In the genomic region with DNA sequence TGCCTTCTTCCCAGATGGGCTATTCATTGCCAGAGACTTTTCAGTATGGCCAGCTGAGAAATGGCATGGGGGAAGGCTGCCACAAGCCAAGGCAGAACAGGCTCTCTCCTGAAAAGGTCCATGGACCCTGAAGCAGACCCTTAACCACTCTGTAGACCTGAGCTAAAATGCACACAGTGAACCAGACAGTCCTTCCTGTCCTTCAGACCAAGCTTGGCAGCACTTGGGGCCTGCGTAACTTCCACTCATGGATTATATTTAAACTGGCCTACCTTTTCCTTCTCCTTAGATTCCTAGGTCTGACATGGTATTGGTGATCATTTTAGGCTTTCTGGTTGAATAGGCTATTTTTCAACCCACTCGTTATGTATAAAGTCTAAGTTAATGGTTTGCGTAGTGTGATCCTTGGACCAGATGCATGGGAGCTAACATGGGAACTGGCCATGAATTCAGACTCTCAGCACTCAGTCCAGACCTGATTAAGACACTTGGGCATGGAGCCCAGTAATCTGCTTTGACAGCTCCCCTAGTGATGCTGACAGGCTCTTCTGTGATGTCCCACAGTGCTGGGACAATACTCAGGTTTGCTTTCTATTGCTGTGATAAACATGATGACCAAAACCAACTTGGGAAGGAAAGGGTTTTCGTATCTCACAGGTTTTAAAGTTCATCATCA, we compare ENCODE assay signal across 13 mouse cellular contexts.
A peak's percentile ranks its signal among the peaks of the same experiment; 100 is the strongest.
DNase-seq lines count a peak whose midpoint lies in the region; ATAC-seq and TF ChIP-seq lines count a peak whose summit lies in the region.
"Had no signal": no experiment of that assay in that cellular context is flagged by ENCODE, and none has a peak within 500 bp of the region (broad histone marks: within the 10 kb centered on the region; RNA-seq: fewer than 3 reads in every experiment).

No protein-coding gene starts in this region.

- TF ChIP-seq CTCF in brain, embryonic 14.5 days (IDR thresholded peaks at IDR 0.05; ENCODE audit: borderline replicate concordance, extremely low read depth, insufficient read depth, insufficient read length), result no peak
- TF ChIP-seq CTCF in heart, adult 2 months (IDR thresholded peaks at IDR 0.05), result no peak
- TF ChIP-seq CTCF in thymus, adult 2 months (IDR thresholded peaks at IDR 0.05; ENCODE audit: borderline replicate concordance, control insufficient read depth, extremely low read depth, insufficient read depth, low read length, poor library complexity), result no peak

- DNase-seq in heart, adult 18-20 months, result peak; percentile 57 to 79
- DNase-seq in brain, embryonic 14.5 days (ENCODE audit: low read depth), result peak; percentile 33
- DNase-seq in heart, adult 2 months, result peak in 1 of 2 experiments; percentile 58
- DNase-seq in heart, postnatal 4 days, result peak; percentile 72
- DNase-seq in thymus, adult 2 months, result no peak
- DNase-seq in layer of hippocampus, postnatal 25 days (ENCODE audit: extremely low spot score in 1 of 2, low spot score in 1 of 2), result no peak
- DNase-seq in left cerebral cortex, adult 9 months (ENCODE audit: low spot score in 2 of 2), result no peak
- DNase-seq: lung, adult 2 months; right cerebral cortex, postnatal 4 days had no signal

- no peak overlapping the region for H3K4me2 ChIP-seq in heart, embryonic 11.5 days
- H3K4me2 ChIP-seq: hindbrain, embryonic 13.5 days; limb, embryonic 12.5 days had no signal

- peak; percentile 34; the same call in 1 of the 2 replicates for TF ChIP-seq EP300 in heart, adult 2 months (IDR thresholded peaks at IDR 0.05; ENCODE audit: insufficient read depth, low read depth, low read length)

- H3K27me3 ChIP-seq in heart, embryonic 11.5 days (ENCODE audit: control insufficient read depth, insufficient read depth, low read length), result no peaks in the 10 kb centered on the region
- no peaks in the 10 kb centered on the region; the same call in 1 of the 2 replicates for H3K27me3 ChIP-seq in heart, adult 2 months (ENCODE audit: control insufficient read depth, insufficient read depth, low read length)
- H3K27me3 ChIP-seq in thymus, adult 2 months (ENCODE audit: control insufficient read depth, insufficient read depth, low read length), result no peaks in the 10 kb centered on the region
- H3K27me3 ChIP-seq: hindbrain, embryonic 13.5 days; limb, embryonic 12.5 days had no signal

- H3K4me1 ChIP-seq in heart, embryonic 11.5 days (ENCODE audit: control insufficient read depth, insufficient read depth, low read length), result peaks cover 23% of the 10 kb centered on the region
- peaks cover 13% of the 10 kb centered on the region for H3K4me1 ChIP-seq in heart, adult 2 months (ENCODE audit: control insufficient read depth, insufficient read depth, low read length)
- H3K4me1 ChIP-seq in thymus, adult 2 months (replicated peaks; ENCODE audit: control insufficient read depth, insufficient read depth, low read length), result no peaks in the 10 kb centered on the region
- H3K4me1 ChIP-seq: limb, embryonic 12.5 days had no signal

- H3K27ac ChIP-seq in heart, embryonic 11.5 days (ENCODE audit: low read depth, low read length), result no peak overlapping the region
- H3K27ac ChIP-seq in heart, adult 2 months, result peak overlapping the region; percentile 67
- H3K27ac ChIP-seq in thymus, adult 2 months (ENCODE audit: control insufficient read depth, insufficient read depth, low read length), result no peak overlapping the region
- H3K27ac ChIP-seq: hindbrain, embryonic 13.5 days; limb, embryonic 12.5 days had no signal

- 84% methylated on average over 4 of the region's 4 CpGs for WGBS in heart, embryonic 11.5 days (ENCODE audit: insufficient replicate concordance)
- 68% methylated on average over 4 of the region's 4 CpGs for WGBS in heart, adult 2 months
- 96% methylated on average over 4 of the region's 4 CpGs for WGBS in thymus, adult 2 months

- intact Hi-C loops in heart, adult 2 months (cut with DNase I), result no loop called here

- H3K9me3 ChIP-seq in heart, embryonic 11.5 days (replicated peaks; ENCODE audit: control insufficient read depth, low read length), result no peaks in the 10 kb centered on the region
- H3K9me3 ChIP-seq: hindbrain, embryonic 13.5 days; limb, embryonic 12.5 days had no signal

- no peak for TF ChIP-seq POLR2A in brain, embryonic 14.5 days (IDR thresholded peaks at IDR 0.05; ENCODE audit: borderline replicate concordance, extremely low read depth, insufficient read depth, insufficient read length, poor library complexity, severe bottlenecking)
- no peak for TF ChIP-seq POLR2A in heart, adult 2 months (IDR thresholded peaks at IDR 0.05; ENCODE audit: insufficient read depth, low read depth, low read length)
- TF ChIP-seq POLR2A in thymus, adult 2 months (IDR thresholded peaks at IDR 0.05; ENCODE audit: control insufficient read depth, extremely low read depth, insufficient read depth, low read length, poor library complexity), result no peak

- ATAC-seq in heart, embryonic 11.5 days (replicated peaks; ENCODE audit: insufficient number of reproducible peaks, low FRiP score, low TSS enrichment), result no peak
- ATAC-seq: forebrain, embryonic 16.5 days had no signal

- no peak overlapping the region for H3K9ac ChIP-seq in heart, embryonic 11.5 days (ENCODE audit: low read depth, low read length)
- no peak overlapping the region for H3K9ac ChIP-seq in heart, adult 2 months (ENCODE audit: low read depth, low read length)
- H3K9ac ChIP-seq: hindbrain, embryonic 13.5 days; limb, embryonic 12.5 days had no signal

- no peaks in the 10 kb centered on the region for H3K79me2 ChIP-seq in heart, adult 2 months (replicated peaks; ENCODE audit: control insufficient read depth, insufficient read depth, low read length)

- H3K36me3 ChIP-seq in heart, embryonic 11.5 days (ENCODE audit: control insufficient read depth, insufficient read depth, low read length), result no peaks in the 10 kb centered on the region
- H3K36me3 ChIP-seq in heart, adult 2 months (ENCODE audit: control insufficient read depth, insufficient read depth, low read length), result peaks cover 15% of the 10 kb centered on the region
- no peaks in the 10 kb centered on the region for H3K36me3 ChIP-seq in thymus, adult 2 months (ENCODE audit: control insufficient read depth, insufficient read depth, low read length)
- H3K36me3 ChIP-seq: hindbrain, embryonic 13.5 days; limb, embryonic 12.5 days had no signal

- H3K4me3 ChIP-seq in heart, embryonic 11.5 days (ENCODE audit: low read depth, low read length), result no peak overlapping the region
- no peak overlapping the region for H3K4me3 ChIP-seq in heart, adult 2 months
- no peak overlapping the region for H3K4me3 ChIP-seq in thymus, adult 2 months (ENCODE audit: control insufficient read depth, insufficient read depth, low read length)
- H3K4me3 ChIP-seq: hindbrain, embryonic 13.5 days; limb, embryonic 12.5 days had no signal

Comparison
In these comparisons a context has a peak if more than half of its experiments do, and no peak if none do; other contexts are left out.
1. DNase-seq: peak in heart, adult 18-20 months (2 of 2), brain, embryonic 14.5 days (single experiment) and heart, postnatal 4 days (single experiment); none in thymus, adult 2 months (single experiment), layer of hippocampus, postnatal 25 days (0 of 2) and left cerebral cortex, adult 9 months (0 of 2).